Mouse (Mus musculus) heart, postnatal 25 days (tissue): ENCODE results near the gene Psmd7. TPM values are rescaled to one million over a fixed set of nuclear protein-coding genes. Genes with fewer than 3 reads are reported as not detected.
"Not testable (repeated sequence)": the region's sequence is repeated elsewhere in the genome, so short reads cannot be mapped to it uniquely, and the experiment has no call there.

ENCODE experiments used
- DNase-seq: peaks from one replicate; pipeline ENCODE4 v3.0.0; 2022; ENCODE audit warnings: low spot score
- intact Hi-C: fragments of 180-260 bp; cut with DNase I; formaldehyde crosslinking; loops from one replicate; pipeline ENCODE4 v1.15.1; 2025
- total RNA-seq, 2 experiments: library from RNA; stranded (reverse); gene quantifications; 2 replicates each; pipeline ENCODE4 v1.2.3; 2021

Psmd7 gene
- 10 to 100 TPM; 80.4 to 89.9 TPM for total RNA-seq

DNA sequence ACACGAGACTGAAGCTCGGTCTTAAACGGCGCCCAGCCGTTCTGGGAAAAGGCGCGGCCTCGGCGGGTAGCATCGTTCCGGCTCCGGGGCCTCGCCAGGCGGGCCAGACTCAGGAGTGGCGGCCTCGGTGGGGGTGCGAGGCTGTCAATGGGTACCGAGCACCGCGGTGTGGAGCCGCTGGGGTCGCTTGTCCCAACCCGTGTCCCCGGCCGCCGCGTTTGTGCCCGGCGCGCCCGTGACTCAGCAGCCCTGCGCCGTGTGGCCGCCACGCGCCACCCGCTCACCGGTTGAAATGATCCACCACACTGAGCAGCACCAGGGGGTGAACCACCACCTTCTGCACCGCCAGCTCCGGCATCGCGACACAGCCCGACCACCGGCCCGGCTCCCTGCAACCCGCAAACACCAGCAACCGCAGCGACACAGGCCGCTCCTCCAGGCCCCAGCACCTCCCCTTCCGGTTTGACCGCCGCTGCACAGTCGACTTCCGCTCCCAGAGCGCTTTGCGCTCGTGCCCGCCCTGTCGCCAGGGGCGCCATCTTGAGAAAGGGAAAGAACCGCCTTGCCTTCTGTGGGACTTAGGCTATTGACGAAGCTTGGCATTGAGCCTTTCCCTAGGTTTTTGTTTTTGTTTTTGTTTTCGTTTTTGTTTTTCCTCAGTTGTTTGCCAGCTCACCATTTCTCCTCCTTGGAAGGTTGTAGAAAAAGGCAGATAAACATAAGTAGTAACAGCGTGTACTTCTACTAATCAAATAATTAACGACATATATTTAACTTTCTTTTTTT lies at the start of gene Psmd7:
Gene Psmd7 (minus strand): TSS at position 470 of the 786 bp plus-strand sequence.
- DNase-seq = peak; percentile 87
- intact Hi-C loops = loop anchor here (10.0 kb wide), 1 partner anchor 1977 kb away; the partner anchor contains the start of genes Dhx38 and Txnl4b

DNA sequence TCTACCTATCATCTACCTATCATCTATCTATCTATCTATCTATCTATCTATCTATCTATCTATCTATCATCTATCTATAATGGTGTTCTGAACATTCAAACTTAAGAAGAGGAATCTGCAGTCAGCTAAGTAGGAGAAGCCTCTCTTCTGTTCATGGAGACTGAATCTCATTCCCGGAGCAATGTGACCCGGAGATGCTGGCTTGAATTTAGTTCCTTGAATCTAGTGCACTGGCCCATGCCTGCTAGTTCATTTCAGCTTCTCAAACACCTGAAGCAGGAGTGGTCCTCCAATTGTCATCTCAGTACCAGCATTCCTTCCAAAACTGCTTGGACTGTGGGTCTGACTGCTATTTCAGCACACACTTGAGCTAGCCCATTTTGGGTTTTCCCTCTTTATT lies 45.5 kb upstream of the Psmd7 start:
- intact Hi-C loops = no loop called here
- no peak for DNase-seq

- intact Hi-C loops = no loop called here
- no peak for DNase-seq
Measured at GRCm38 (mm10) chr8:107629701-107630100, 41.4 kb upstream of the Psmd7 start.

DNA sequence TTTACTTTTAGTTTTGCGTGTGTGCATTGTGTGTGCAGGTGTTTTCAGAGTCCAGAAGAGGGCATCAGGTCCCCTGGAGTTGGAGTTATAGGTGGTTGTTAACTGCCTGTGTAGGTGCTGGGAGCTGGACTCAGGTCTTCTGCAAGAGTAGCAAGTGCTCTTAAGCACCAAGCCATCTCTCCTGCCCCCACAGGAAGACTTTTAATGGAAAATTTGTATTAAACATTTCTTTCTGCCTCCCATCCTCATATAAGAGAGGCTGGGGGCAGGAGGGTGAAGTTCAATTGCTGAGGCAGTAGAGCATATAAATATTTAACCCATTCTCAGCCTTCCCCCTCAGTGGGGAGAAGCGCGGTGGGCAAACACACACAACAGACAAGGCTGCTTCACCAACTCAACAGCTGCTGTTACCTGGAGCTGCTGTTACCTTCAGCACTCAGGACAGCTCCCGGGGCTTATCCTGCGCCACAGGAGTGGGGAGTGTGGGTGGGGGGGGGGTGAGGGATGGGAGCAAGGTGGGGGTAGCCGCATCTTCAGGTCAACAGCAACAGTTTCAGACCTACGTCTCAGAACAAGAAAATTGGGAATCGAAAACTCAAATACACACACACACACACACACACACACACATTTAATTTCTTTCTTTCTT lies 40.4 kb upstream of the Psmd7 start:
- DNase-seq = no peak
- intact Hi-C loops = no loop called here

DNA sequence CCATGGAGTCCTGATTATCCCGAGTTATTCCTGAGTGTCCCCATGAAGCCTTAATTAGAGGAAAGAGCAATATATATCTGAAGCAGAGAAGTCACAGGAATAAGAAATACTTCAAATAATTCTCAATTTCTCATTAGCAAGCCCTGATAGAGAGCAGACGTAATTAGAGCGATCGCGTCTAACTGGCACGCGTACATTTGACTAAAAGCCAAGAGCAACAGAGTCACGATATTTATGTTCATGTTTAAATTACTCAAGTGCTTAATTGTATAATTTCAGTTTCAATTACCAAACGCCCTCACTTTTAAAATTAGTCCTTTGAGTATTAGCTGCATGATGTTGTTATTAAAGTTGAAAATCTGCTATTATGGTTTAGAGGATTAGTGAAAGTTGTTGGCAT lies 39.6 kb upstream of the Psmd7 start:
- intact Hi-C loops = no loop called here
- DNase-seq = no peak

DNA sequence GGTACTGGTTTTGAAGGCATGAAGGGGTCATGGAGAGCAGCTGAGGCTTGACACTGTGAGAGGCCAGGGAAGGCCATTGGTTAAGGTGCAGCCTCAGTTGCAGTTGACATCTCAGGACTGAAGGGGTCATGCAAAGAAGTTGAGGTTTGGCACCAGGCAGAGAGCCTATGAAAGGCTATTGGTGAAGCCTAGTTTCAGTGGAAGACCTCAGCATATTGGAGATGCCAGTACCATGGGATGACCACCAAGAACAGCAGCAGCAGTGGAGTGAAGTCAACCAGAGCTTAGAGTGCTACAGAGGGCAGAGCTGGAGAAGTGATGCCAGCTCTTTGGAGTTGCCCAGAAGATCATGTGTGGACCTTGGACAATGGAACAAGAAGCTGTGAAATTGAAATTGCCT lies 36.0 kb upstream of the Psmd7 start:
- DNase-seq, intact Hi-C loops: not testable (repeated sequence)

GRCm38 (mm10) chr8:107621930-107622623 lies 33.8 kb upstream of the Psmd7 start:
- intact Hi-C loops = no loop called here
- no peak for DNase-seq

- DNase-seq = no peak
Measured at GRCm38 (mm10) chr8:107621136-107621535, 32.9 kb upstream of the Psmd7 start.

GRCm38 (mm10) chr8:107618499-107618898 lies 30.2 kb upstream of the Psmd7 start:
- DNase-seq = no peak
- intact Hi-C loops = no loop called here

More at GRCm38 (mm10) chr8:107621136-107621535, 32.9 kb upstream of the Psmd7 start:
- intact Hi-C loops = no loop called here

DNA sequence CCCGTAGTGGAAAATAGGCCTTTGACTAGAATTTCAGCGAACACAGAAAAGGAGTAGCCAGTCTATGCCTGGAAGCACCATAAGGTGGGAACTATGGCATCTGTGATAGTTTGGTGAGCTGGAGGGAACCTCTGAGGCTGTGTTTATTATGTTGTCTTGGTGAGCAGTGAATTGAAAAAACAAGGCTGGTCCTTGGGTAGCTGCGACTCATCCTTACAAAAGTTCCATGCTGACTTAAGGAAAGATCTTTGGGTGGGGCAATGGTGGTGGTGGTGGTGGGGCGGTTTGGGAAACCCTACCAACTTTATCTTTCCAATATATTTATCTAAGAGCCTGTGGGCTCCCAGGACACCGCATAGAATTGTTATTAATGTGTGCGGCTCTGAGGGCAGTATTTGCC lies 25.1 kb upstream of the Psmd7 start:
- no peak for DNase-seq
- intact Hi-C loops = no loop called here

DNA sequence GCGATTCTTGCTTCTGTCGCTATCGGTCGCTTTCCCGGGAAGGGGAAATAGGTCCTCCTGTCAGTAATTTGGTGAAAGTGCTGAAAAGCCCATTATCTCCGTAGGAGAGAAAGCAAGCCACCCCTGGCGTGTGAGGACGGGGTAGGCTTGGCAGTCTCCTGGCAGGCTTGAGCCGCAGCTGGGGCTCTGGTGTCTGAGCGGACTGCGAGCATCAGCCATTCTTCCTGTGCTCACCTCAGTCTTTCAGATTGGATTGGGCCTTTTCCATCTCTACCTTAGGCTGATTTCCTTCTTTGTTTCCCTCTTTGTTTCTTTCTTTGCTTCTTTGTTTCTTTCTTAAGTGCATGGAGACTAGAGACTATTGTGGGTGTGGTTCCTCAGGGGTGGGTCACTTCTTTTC lies 22.6 kb upstream of the Psmd7 start:
- intact Hi-C loops = no loop called here

GRCm38 (mm10) chr8:107608751-107609150 lies 20.5 kb upstream of the Psmd7 start:
- DNase-seq = no peak
- intact Hi-C loops = loop anchor here (10.0 kb wide), 1 partner anchor 1926 kb away; no protein-coding TSS in a partner anchor

More for the DNA sequence above, 22.6 kb upstream of the Psmd7 start:
- DNase-seq = no peak

DNA sequence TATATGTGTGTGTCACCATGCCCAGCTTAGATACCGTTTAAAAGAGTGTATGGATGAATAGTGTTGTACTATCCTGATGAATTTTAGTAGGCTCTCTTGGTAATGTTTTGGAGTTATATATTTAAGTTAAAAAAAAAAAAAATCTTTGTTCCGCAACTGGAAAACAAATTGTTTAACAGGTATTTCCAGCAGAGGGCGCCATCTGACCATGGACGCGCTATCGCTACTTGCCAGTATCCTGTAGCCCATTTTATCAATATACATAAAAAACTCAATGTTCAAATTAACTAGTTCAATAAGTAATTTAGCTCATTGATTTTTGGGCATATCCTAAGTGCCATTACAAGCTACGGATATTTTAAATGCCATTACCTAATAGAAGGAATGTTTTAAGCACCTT lies 14.8 kb upstream of the Psmd7 start:
- intact Hi-C loops = loop anchor here (10.0 kb wide), 1 partner anchor 1932 kb away; no protein-coding TSS in a partner anchor
- no peak for DNase-seq

- no peak for DNase-seq
- intact Hi-C loops = loop anchor here (10.0 kb wide), 1 partner anchor 1935 kb away; no protein-coding TSS in a partner anchor
Measured at GRCm38 (mm10) chr8:107599691-107600090, 11.4 kb upstream of the Psmd7 start.

- intact Hi-C loops = no loop called here
- DNase-seq = no peak
Measured at GRCm38 (mm10) chr8:107597731-107598130, 9.5 kb upstream of the Psmd7 start.

GRCm38 (mm10) chr8:107594817-107595216 lies 6.6 kb upstream of the Psmd7 start:
- DNase-seq = no peak
- intact Hi-C loops = no loop called here

DNA sequence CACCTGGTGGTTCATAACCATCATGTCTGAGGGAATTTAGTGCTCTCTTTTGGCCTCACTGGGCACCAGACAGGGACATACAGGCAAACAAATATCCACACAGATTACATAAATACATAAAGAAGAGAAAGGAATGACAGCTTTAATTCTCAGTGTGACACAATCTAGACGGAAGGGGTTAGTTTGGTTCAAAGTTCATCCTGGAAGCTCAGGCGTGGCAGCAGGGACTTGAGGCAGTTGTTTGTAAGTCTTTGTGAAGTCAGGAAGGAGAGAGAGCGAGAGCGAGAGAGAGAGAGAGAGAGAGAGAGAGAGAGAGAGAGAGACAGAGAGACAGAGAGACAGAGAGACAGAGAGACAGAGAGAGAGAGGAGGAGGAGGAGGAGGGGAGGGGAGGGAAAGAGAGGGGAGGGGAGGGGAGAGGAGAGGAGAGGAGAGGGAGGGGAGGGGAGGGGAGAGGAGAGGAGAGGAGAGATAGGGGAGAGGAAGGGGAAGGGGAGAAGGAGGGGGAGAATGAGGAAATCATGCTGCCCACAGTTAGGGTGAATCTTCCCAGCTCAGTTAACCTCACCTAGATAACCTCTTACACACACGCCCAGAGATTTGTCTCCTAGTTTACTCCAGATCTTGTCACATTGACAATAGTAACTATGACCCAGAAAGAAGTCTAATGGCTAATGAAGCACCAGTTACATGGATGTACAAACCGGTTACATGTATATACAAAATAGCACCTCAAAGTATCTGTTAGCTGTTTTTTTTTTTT lies 5.9 kb upstream of the Psmd7 start:
- DNase-seq = no peak

GRCm38 (mm10) chr8:107587429-107587994 lies 752 bp downstream of the Psmd7 start:
- DNase-seq = no peak
- intact Hi-C loops = loop anchor here (10.0 kb wide), 1 partner anchor 1977 kb away; the partner anchor contains the start of genes Dhx38 and Txnl4b

More for the DNA sequence above, 5.9 kb upstream of the Psmd7 start:
- intact Hi-C loops = no loop called here

DNA sequence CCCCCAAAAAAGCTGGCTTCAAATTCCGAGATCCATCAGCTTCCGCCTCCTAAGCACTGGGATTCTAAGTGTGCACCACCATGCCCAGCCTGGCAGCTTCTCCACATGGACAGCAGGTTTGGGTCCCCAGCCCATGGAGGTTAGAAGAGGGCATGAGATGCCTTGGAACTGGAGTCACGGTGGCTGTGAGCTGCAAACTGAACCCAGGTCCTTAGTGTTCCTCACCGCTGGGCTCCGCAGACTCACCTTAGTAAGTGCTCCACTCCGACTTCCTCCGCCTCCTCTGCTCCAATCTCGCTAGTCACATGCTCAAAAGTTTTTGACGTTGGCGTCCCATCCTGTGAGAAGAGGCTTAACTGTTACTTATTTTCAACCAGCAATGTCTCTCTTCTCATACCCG lies 6.1 kb downstream of the Psmd7 start:
- intact Hi-C loops = loop anchor here (10.0 kb wide), 1 partner anchor 1983 kb away; the partner anchor contains the start of genes Dhx38 and Txnl4b
- no peak for DNase-seq
